Mouse (Mus musculus) lung, embryonic 14.5 days (tissue): ENCODE results near the gene Tctn1. TPM values are rescaled to one million over a fixed set of nuclear protein-coding genes. Genes with fewer than 3 reads are reported as not detected.

ENCODE experiments used
- ATAC-seq: fragments of 200-750 bp; cut with Nextera tagmentation; 2 replicates; pipeline ENCODE4 v1.8.0; 2017; ENCODE audit warnings: mild to moderate bottlenecking, moderate TSS enrichment, moderate library complexity; ENCODE audit not compliant: insufficient read depth
- DNase-seq: peaks from one replicate; pipeline ENCODE4 v3.0.0-alpha.2; 2015
- H3K27ac ChIP-seq: fragments of 300-500 bp; sonication (generic); 2 replicates; pipeline ENCODE4 v1.5.1; 2014; ENCODE audit warnings: low read depth, mild to moderate bottlenecking, moderate library complexity
- H3K27me3 ChIP-seq: fragments of 300-500 bp; sonication (generic); 2 replicates; pipeline ENCODE4 v1.6.1; 2014; ENCODE audit warnings: low read length, control low read depth; ENCODE audit not compliant: insufficient read depth
- H3K36me3 ChIP-seq: fragments of 300-500 bp; sonication (generic); 2 replicates; pipeline ENCODE4 v1.6.1; 2014; ENCODE audit warnings: control low read depth; ENCODE audit not compliant: insufficient read depth
- H3K4me1 ChIP-seq: fragments of 300-500 bp; sonication (generic); 2 replicates; pipeline ENCODE4 v1.6.1; 2014; ENCODE audit warnings: antibody characterized with exemption, control low read depth; ENCODE audit not compliant: insufficient read depth
- H3K4me2 ChIP-seq: fragments of 300-500 bp; sonication (generic); 2 replicates; pipeline ENCODE4 v1.6.1; 2014; ENCODE audit warnings: mild to moderate bottlenecking
- H3K4me3 ChIP-seq: fragments of 300-500 bp; sonication (generic); 2 replicates; pipeline ENCODE4 v1.5.1; 2014; ENCODE audit warnings: low read depth, low read length
- H3K9ac ChIP-seq: fragments of 300-500 bp; sonication (generic); 2 replicates; pipeline ENCODE4 v1.6.1; 2014
- H3K9me3 ChIP-seq: fragments of 300-500 bp; sonication (generic); 2 replicates; pipeline ENCODE4 v1.6.1; 2016; ENCODE audit warnings: low read depth, low read length, control low read depth
- CTCF ChIP-seq: IDR thresholded peaks from 2 replicates; pipeline ENCODE4 v1.5.1; 2016; ENCODE audit warnings: antibody characterized with exemption, low read depth
- WGBS: fragments of 180-500 bp; shearing (Covaris S2); extraction: QIAGEN DNeasy Blood & Tissue Kit; methylation state at CpG from one replicate; pipeline ENCODE4 v1.1.7; 2014; 5-methylcytosine and 5-hydroxymethylcytosine counted together
- polyA plus RNA-seq: library from polyadenylated mRNA; unstranded; fragments of >200 nt; fragmentation: Nextera tagmentation; extraction: Ambion mirVana; gene quantifications from 2 replicates; pipeline ENCODE4 v1.2.1, GENCODE M21; 2014

The Tctn1 gene
- polyA plus RNA-seq, 1 experiment from 2014 or later = 5.7 TPM

DNA sequence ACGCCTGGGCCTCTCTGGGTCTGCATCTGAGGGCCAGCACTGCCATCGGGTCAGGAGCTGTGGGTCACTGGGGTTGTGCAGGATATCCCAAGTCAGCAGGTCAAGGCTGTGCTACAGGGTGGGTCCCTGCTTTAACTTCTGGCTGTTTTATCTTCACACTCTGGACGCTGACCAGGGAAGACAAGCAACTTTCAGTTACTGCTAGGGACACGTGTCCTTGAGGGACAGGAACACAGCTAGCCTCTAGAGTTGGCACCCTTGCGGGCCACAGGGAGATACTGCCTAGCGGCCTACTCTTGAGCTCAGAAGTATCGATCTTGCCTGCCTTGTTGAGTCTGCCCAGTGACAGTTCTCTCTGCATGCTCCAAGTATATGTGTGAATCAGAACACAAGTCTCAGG lies 24.6 kb downstream of the Tctn1 start:
- no peak overlapping the region for H3K27ac ChIP-seq
- H3K9me3 ChIP-seq = no peaks in the 10 kb centered on the region
- H3K36me3 ChIP-seq = peaks cover 22% of the 10 kb centered on the region; the same call in 1 of the 2 replicates
- no peak for DNase-seq
- no peak overlapping the region for H3K4me3 ChIP-seq
- no peak overlapping the region for H3K4me2 ChIP-seq
- no peaks in the 10 kb centered on the region for H3K4me1 ChIP-seq
- H3K27me3 ChIP-seq = no peaks in the 10 kb centered on the region
- TF ChIP-seq CTCF = no peak
- 75% methylated on average over 7 of the region's 7 CpGs for WGBS
- ATAC-seq = no peak
- H3K9ac ChIP-seq = no peak overlapping the region

DNA sequence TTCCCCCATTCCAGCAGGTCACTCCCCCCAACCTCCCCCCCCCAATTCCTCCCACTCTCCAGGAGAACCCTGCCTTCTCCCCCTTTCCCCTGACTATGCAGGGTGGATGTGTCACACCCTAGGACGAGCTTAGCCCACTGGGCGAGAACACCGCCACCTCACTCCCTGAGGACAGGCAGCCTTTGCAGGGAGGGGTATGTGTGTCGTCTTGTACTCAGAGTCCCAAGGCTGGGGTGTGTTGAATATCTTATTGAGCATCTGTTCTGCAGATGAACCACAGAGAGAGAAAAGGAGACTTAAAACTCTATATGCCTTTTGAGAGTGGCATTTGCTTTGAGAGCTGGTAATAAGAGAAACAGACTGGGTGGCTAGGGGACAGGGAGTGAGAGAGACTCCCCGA lies 27.1 kb downstream of the Tctn1 start:
- ATAC-seq = no peak
- 72% methylated on average over 5 of the region's 5 CpGs for WGBS
- no peak for DNase-seq
- peaks cover 18% of the 10 kb centered on the region; the same call in 1 of the 2 replicates for H3K36me3 ChIP-seq
- no peaks in the 10 kb centered on the region for H3K9me3 ChIP-seq
- H3K27me3 ChIP-seq = no peaks in the 10 kb centered on the region
- no peaks in the 10 kb centered on the region for H3K4me1 ChIP-seq
- H3K9ac ChIP-seq = no peak overlapping the region
- no peak overlapping the region for H3K4me3 ChIP-seq
- no peak overlapping the region for H3K4me2 ChIP-seq
- H3K27ac ChIP-seq = no peak overlapping the region
- no peak for TF ChIP-seq CTCF

GRCm38 (mm10) chr5:122235196-122235836 lies 28.9 kb downstream of the Tctn1 start:
- H3K4me2 ChIP-seq = no peak overlapping the region
- H3K27ac ChIP-seq = no peak overlapping the region
- peak; percentile 21 for DNase-seq
- H3K4me1 ChIP-seq = no peaks in the 10 kb centered on the region
- TF ChIP-seq CTCF = no peak; the same call in 1 of the 2 replicates
- no peak overlapping the region for H3K4me3 ChIP-seq
- H3K27me3 ChIP-seq = no peaks in the 10 kb centered on the region
- H3K9ac ChIP-seq = no peak overlapping the region
- peaks cover 3% of the 10 kb centered on the region; the same call in 1 of the 2 replicates for H3K36me3 ChIP-seq
- H3K9me3 ChIP-seq = no peaks in the 10 kb centered on the region
- 59% methylated on average over 9 of the region's 9 CpGs for WGBS
- no peak for ATAC-seq

DNA sequence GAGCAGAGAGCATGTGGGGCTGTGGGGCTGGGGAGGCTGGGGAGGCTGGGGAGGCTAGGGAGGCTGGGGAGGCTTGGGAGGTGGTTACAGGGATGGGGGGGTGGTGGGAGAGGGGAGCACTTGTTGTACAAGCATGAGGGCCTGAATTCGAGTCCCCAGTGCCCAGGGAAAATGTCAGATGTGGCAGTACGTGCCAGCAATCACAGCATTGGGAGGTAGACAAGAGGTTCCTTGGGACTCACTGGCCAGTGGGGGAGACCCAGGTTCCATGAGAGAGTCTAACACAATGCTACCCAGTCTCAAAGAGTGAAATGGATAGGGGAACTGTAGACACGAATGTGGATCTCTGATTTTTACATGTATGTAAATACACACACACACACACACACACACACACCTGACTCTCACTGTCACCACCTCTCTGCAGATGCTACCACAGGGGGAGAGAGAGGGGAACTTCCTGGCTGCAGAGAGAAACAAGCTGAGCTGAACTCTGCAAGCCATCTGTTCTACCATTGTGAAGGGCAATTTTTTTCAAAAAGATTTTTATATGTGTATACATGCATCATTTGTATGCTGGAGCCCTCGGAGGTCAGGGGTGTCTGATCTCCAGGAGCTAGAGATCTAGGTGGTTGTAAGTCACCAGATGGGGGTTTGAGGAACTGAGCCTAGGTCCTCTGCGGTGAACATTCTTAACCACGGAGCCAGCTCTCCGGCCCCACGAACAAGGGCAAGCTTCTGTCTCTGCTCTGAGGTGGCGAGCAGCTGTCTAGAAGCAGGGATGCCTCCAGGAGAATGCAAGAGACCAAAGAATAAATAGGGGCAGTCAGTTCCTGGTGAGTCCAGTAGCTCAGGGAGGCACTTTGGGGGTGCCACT lies 29.7 kb downstream of the Tctn1 start:
- no peak overlapping the region for H3K4me2 ChIP-seq
- H3K36me3 ChIP-seq = no peaks in the 10 kb centered on the region; the same call in 1 of the 2 replicates
- no peak overlapping the region for H3K27ac ChIP-seq
- ATAC-seq (no peak), DNase-seq (no peak)
- no peaks in the 10 kb centered on the region for H3K9me3 ChIP-seq
- no peak overlapping the region for H3K4me3 ChIP-seq
- H3K9ac ChIP-seq = no peak overlapping the region
- no peaks in the 10 kb centered on the region for H3K27me3 ChIP-seq
- no peaks in the 10 kb centered on the region for H3K4me1 ChIP-seq
- TF ChIP-seq CTCF = no peak
- 74% methylated on average over 9 of the region's 9 CpGs for WGBS

- no peak overlapping the region for H3K4me2 ChIP-seq
- no peaks in the 10 kb centered on the region for H3K4me1 ChIP-seq
- no peak overlapping the region for H3K4me3 ChIP-seq
- WGBS = 77% methylated on average over 12 of the region's 12 CpGs
- H3K9me3 ChIP-seq = no peaks in the 10 kb centered on the region
- H3K27me3 ChIP-seq = no peaks in the 10 kb centered on the region
- H3K27ac ChIP-seq = no peak overlapping the region
- no peaks in the 10 kb centered on the region for H3K36me3 ChIP-seq
- TF ChIP-seq CTCF = no peak
- H3K9ac ChIP-seq = no peak overlapping the region
- ATAC-seq (no peak), DNase-seq (no peak)
These were observed 30.6 kb downstream of the Tctn1 start for GRCm38 (mm10) chr5:122233695-122234094.

- H3K9me3 ChIP-seq = 0 out of 2 replicates have a peak, but pooled peaks cover under 1% of the 10 kb centered on the region
- no peak overlapping the region for H3K4me2 ChIP-seq
- 62% methylated on average over 14 of the region's 14 CpGs for WGBS
- H3K4me3 ChIP-seq = no peak overlapping the region
- ATAC-seq (0 out of 2 replicates have a peak, but pooled peaks have one; percentile 8), DNase-seq (peak; percentile 14)
- H3K4me1 ChIP-seq = no peaks in the 10 kb centered on the region
- no peaks in the 10 kb centered on the region for H3K36me3 ChIP-seq
- no peak overlapping the region for H3K9ac ChIP-seq
- H3K27ac ChIP-seq = no peak overlapping the region
- no peak for TF ChIP-seq CTCF
- no peaks in the 10 kb centered on the region for H3K27me3 ChIP-seq
These were observed 31.1 kb downstream of the Tctn1 start for GRCm38 (mm10) chr5:122233077-122233581.

- Histone ChIP-seq H3K9me3 (0 out of 2 replicates have a peak, but pooled peaks cover 3% of the 10 kb centered on the region), H3K4me3 (no peak overlapping the region), H3K27me3 (no peaks in the 10 kb centered on the region), H3K9ac (no peak overlapping the region), H3K4me2 (no peak overlapping the region), H3K36me3 (no peaks in the 10 kb centered on the region), H3K27ac (no peak overlapping the region), H3K4me1 (no peaks in the 10 kb centered on the region)
- DNase-seq (no peak), ATAC-seq (no peak)
- 77% methylated on average over 5 of the region's 5 CpGs for WGBS
- TF ChIP-seq CTCF = no peak
These were observed 32.3 kb downstream of the Tctn1 start for GRCm38 (mm10) chr5:122232004-122232403.
